Comparison of ENCODE assay signal across 3 mouse cellular contexts in the genomic region with DNA sequence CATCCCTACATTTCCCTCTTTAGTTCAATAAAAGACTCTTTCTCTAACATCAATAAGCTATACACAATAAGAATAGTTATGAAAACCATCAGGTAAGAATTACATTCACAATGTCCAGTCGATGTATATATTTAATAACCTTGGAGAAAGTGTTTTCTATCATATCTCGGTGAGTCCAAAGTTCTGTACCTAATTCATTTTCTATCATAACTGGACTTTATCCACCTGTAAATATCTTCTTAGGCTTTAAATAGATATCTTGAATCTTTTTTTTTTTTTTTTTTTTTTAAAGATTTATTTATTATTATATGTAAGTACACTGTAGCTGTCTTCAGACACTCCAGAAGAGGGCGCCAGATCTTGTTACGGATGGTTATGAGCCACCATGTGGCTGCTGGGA. TPM values are rescaled to one million over a fixed set of nuclear protein-coding genes. Genes with fewer than 3 reads are reported as not detected.
A peak's percentile ranks its signal among the peaks of the same experiment; 100 is the strongest.
DNase-seq lines count a peak whose midpoint lies in the region; ATAC-seq and TF ChIP-seq lines count a peak whose summit lies in the region.
"Not testable (repeated sequence)": the region's sequence is repeated elsewhere in the genome, so short reads cannot be mapped to it uniquely, and the experiment has no call there.

No protein-coding gene starts in this region.

- H3K36me3 ChIP-seq in ES-E14 (ENCODE audit: control insufficient read depth, insufficient read depth, low read length, poor library complexity, severe bottlenecking); intestine, postnatal 0 days (ENCODE audit: control insufficient read depth, insufficient read depth); small intestine, adult 2 months (ENCODE audit: control insufficient read depth, insufficient read depth, low read length): not testable (repeated sequence)

- H3K27ac ChIP-seq in ES-E14 (ENCODE audit: insufficient read depth, low read depth, low read length, poor library complexity, severe bottlenecking); intestine, postnatal 0 days (ENCODE audit: low read depth, low read length): not testable (repeated sequence)
- H3K27ac ChIP-seq in small intestine, adult 2 months (ENCODE audit: insufficient read depth, low read depth, low read length) = peak overlapping the region; percentile 41; the same call in 1 of the 2 replicates

- WGBS in intestine, postnatal 0 days = 66% methylated on average over 4 of the region's 4 CpGs
- WGBS in small intestine, adult 2 months = 61% methylated on average over 4 of the region's 4 CpGs

- in situ Hi-C loops in ES-E14 (cut with MboI; ENCODE audit: low sequenced_read_pairs in 2 of 2, unreplicated experiment in 2 of 2) = not testable (repeated sequence)

- H3K4me3 ChIP-seq in ES-E14 (ENCODE audit: insufficient read depth in 1 of 2, low read depth in 1 of 2, low read length in 2 of 2, poor library complexity in 1 of 2, severe bottlenecking in 1 of 2); intestine, postnatal 0 days (ENCODE audit: low read depth, low read length); small intestine, adult 2 months (ENCODE audit: low read depth, low read length): not testable (repeated sequence)

- not testable (repeated sequence) for H3K9ac ChIP-seq in ES-E14 (ENCODE audit: insufficient read depth, low read depth, low read length, poor library complexity, severe bottlenecking); intestine, postnatal 0 days (ENCODE audit: low read depth, low read length)

- ATAC-seq in intestine, postnatal 0 days = peak; percentile 60; the same call in 1 of the 2 replicates

- not testable (repeated sequence) for H3K4me2 ChIP-seq in intestine, postnatal 0 days (replicated peaks; ENCODE audit: low read depth)

- not testable (repeated sequence) for TF ChIP-seq POLR2A in small intestine, adult 2 months (IDR thresholded peaks at IDR 0.05; ENCODE audit: low read depth, low read length)

- not testable (repeated sequence) for H3K27me3 ChIP-seq in intestine, postnatal 0 days (replicated peaks; ENCODE audit: control insufficient read depth, insufficient read depth, low read length); small intestine, adult 2 months (ENCODE audit: control insufficient read depth, insufficient read depth, low read length)

- DNase-seq in ES-E14 (ENCODE audit: low read depth, low spot score) = not testable (repeated sequence)

- not testable (repeated sequence) for H3K4me1 ChIP-seq in ES-E14 (ENCODE audit: control insufficient read depth in 2 of 2, insufficient read depth in 2 of 2, low read length in 2 of 2, poor library complexity in 1 of 2); intestine, postnatal 0 days (replicated peaks; ENCODE audit: control insufficient read depth, insufficient read depth, low read length); small intestine, adult 2 months (ENCODE audit: control insufficient read depth, insufficient read depth, insufficient read length, low read length)

- not testable (repeated sequence) for TF ChIP-seq CTCF in intestine, postnatal 0 days (IDR thresholded peaks at IDR 0.05; ENCODE audit: low read depth); small intestine, adult 2 months (IDR thresholded peaks at IDR 0.05; ENCODE audit: extremely low read depth, insufficient read length, insufficient replicate concordance, low read depth, low read length)

- not testable (repeated sequence) for H3K9me3 ChIP-seq in ES-E14 (ENCODE audit: control insufficient read depth, insufficient read depth, low read depth, low read length); intestine, postnatal 0 days (ENCODE audit: control insufficient read depth)

TF ChIP-seq in ES-E14, 5 proteins besides CTCF, POLR2A, EP300 and RAD21:
- TF ChIP-seq ZNF384 (IDR thresholded peaks at IDR 0.05; ENCODE audit: low read depth, low read length) = peak; percentile 55; the same call in 1 of the 2 replicates

RNA-seq across cellular contexts. Expression of gene Ubr3, which starts 10.3 kb away (rescaled TPM):
- total RNA-seq in ES-E14 (2012; rRNA removed) = 64.3 and 64.6 TPM in 2 replicates
- 9.6 and 10.8 TPM in 2 replicates for polyA plus RNA-seq in intestine, postnatal 0 days (2015; fragmentation: Nextera tagmentation; extraction: Ambion mirVana)
- polyA plus RNA-seq in small intestine, adult 2 months (2012; rRNA removed) = 3.3 and 8.0 TPM in 2 replicates

RNA-seq across cellular contexts. Expression of gene Mettl5, which starts 22.0 kb away (rescaled TPM):
- 31.6 and 43.0 TPM in 2 replicates for total RNA-seq in ES-E14 (2012; rRNA removed)
- polyA plus RNA-seq in intestine, postnatal 0 days (2015; fragmentation: Nextera tagmentation; extraction: Ambion mirVana) = 24.6 and 26.9 TPM in 2 replicates
- 0.61 and 2.3 TPM in 2 replicates for polyA plus RNA-seq in small intestine, adult 2 months (2012; rRNA removed)

RNA-seq across cellular contexts. Expression of gene Ssb, which starts 46.0 kb away (rescaled TPM):
- total RNA-seq in ES-E14 (2012; rRNA removed) = 118 and 191 TPM in 2 replicates
- polyA plus RNA-seq in intestine, postnatal 0 days (2015; fragmentation: Nextera tagmentation; extraction: Ambion mirVana) = 189 and 192 TPM in 2 replicates
- polyA plus RNA-seq in small intestine, adult 2 months (2012; rRNA removed) = 0.28 and 0.36 TPM in 2 replicates

Comparison
In these comparisons a context has a peak if more than half of its experiments do, and no peak if none do; other contexts are left out.
1. RNA of gene Ssb, which starts 46.0 kb away (polyA plus RNA-seq): 189 to 192 TPM in intestine, postnatal 0 days; 0.28 to 0.36 TPM in small intestine, adult 2 months; every median in the first group is over 100 times any median in the second.